Mouse (Mus musculus): Measurements from ENCODE around the gene Gpr174. TPM values are rescaled to one million over a fixed set of nuclear protein-coding genes. Genes with fewer than 3 reads are reported as not detected.

Gpr174 gene
- 0.04 TPM for polyA plus RNA-seq (2014; fragmentation: Illumina TruSeq; extraction: RNeasy Lipid Tissue Mini Kit (QIAGEN cat#74804); ENCODE audit: low read depth, low replicate concordance)

GRCm38 (mm10) chrX:107255486-107256227 lies at the start of gene Gpr174:
Gpr174 (plus strand) TSS chrX:107255878.

Other genes with a start within 250 kb of the Gpr174 start
- gene P2ry10, start 167.4 kb upstream of the Gpr174 start, polyA plus RNA-seq (2014; fragmentation: Illumina TruSeq; extraction: RNeasy Lipid Tissue Mini Kit (QIAGEN cat#74804); ENCODE audit: low read depth, low replicate concordance) = 0.07 TPM
- 0.29 TPM for gene P2ry10b, start 107.0 kb upstream of the Gpr174 start, polyA plus RNA-seq (2014; fragmentation: Illumina TruSeq; extraction: RNeasy Lipid Tissue Mini Kit (QIAGEN cat#74804); ENCODE audit: low read depth, low replicate concordance)
- 4.9 TPM for gene Itm2a, start 147.5 kb downstream of the Gpr174 start, polyA plus RNA-seq (2014; fragmentation: Illumina TruSeq; extraction: RNeasy Lipid Tissue Mini Kit (QIAGEN cat#74804); ENCODE audit: low read depth, low replicate concordance)

Measured in testis, adult 10 weeks (tissue).